Comparison of ENCODE assay signal across 11 mouse cellular contexts in the genomic region with DNA sequence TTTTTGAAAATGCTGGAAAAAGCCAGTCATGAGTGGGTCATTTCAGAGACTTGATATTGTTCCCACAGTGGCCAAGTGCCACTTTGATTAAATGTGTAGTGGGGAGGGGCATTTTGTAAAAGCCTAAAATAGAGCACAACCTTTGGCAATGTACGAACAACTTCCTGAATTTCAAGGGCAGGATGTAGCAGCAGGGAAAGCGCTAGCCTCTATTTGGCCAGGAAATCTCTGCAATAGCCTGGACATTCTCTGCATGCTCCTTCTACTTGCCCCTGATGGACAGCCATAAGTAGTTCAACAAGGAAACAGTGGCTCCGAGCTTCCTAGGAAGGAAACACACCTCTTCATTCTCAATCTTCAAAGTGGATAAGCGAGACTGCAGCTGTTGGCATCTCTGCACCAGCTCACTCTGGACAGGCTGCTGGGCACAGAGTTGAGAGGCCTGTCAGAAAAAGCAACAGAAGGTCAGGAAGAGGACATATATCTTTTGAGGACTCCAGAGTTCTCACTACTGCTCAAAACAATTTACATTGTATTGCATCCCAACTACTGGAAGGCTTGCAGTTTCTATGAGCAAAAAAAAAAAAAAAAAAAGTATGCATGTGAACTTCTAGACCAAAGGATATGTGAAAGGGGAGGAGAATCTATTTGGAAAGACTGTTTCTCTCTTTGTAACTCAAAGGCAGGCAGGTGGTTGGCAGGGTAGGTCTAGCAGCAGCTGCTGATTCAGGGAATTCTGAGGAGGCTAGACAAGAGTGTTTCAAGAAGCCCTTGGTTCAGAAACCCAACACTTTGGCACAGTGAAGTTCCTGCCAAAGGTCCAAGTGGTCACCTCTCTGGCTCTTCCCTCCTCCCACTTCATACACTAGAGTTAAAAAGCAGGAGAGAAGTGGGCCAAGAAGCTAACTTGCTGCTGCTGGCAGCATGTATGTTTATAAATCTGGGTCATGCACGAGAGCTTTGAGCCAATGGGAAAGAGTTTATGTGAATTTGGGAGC.
A peak's percentile ranks its signal among the peaks of the same experiment; 100 is the strongest.
DNase-seq lines count a peak whose midpoint lies in the region; ATAC-seq and TF ChIP-seq lines count a peak whose summit lies in the region.
"Had no signal": no experiment of that assay in that cellular context is flagged by ENCODE, and none has a peak within 500 bp of the region (broad histone marks: within the 10 kb centered on the region; RNA-seq: fewer than 3 reads in every experiment).

No protein-coding gene starts in this region.

- H3K9ac ChIP-seq in heart, embryonic 14.5 days (ENCODE audit: low read length) = no peak overlapping the region
- H3K9ac ChIP-seq: liver, embryonic 14.5 days had no signal

- peaks cover 47% of the 10 kb centered on the region for H3K36me3 ChIP-seq in heart, embryonic 14.5 days (ENCODE audit: control insufficient read depth, insufficient read depth, low read length)

- 16% methylated on average over 5 of the region's 5 CpGs for WGBS in heart, embryonic 14.5 days
- WGBS in lung, adult 2 months = 18% methylated on average over 5 of the region's 5 CpGs

- H3K4me3 ChIP-seq in heart, embryonic 14.5 days (ENCODE audit: control insufficient read depth in 1 of 2, insufficient read depth in 1 of 2, low read depth in 1 of 2, low read length in 2 of 2) = no peak overlapping the region
- no peak overlapping the region for H3K4me3 ChIP-seq in lung, adult 2 months (replicated peaks; ENCODE audit: extremely low read depth, low read depth, low read length)

- peak; percentile 20 for DNase-seq in adrenal gland, adult 8-10 months
- peak; percentile 28 for DNase-seq in adrenal gland, postnatal 14 days
- peak; percentile 36 for DNase-seq in lung, adult 2 months
- DNase-seq in embryo, embryonic 10.5 days (ENCODE audit: low spot score) = no peak
- no peak for DNase-seq in embryo, embryonic 10 days (ENCODE audit: low spot score)
- DNase-seq in thymus, postnatal 4 days = no peak

- no peaks in the 10 kb centered on the region for H3K9me3 ChIP-seq in heart, embryonic 14.5 days (ENCODE audit: control insufficient read depth, low read length)

- ATAC-seq in heart, embryonic 14.5 days (ENCODE audit: insufficient number of reproducible peaks, insufficient read depth, low FRiP score, low read depth) = peak; percentile 69
- ATAC-seq: activated CD4-positive, CD25-positive, alpha-beta regulatory T cell, adult 4 months; inflammation-experienced regulatory T-cells, adult 6 months; midbrain, embryonic 16.5 days had no signal

- TF ChIP-seq CTCF in lung, adult 2 months (IDR thresholded peaks at IDR 0.05; ENCODE audit: insufficient read depth, low read length) = no peak

- H3K4me2 ChIP-seq in heart, embryonic 14.5 days (ENCODE audit: low read length) = no peak overlapping the region; the same call in 1 of the 2 replicates

- peak overlapping the region; percentile 72 to 82 for H3K27ac ChIP-seq in heart, embryonic 14.5 days (replicated peaks in 1 of 2; ENCODE audit: control insufficient read depth in 1 of 2, insufficient read depth in 1 of 2, low read depth in 2 of 2, low read length in 2 of 2)
- H3K27ac ChIP-seq: liver, embryonic 14.5 days had no signal

- no peaks in the 10 kb centered on the region for H3K27me3 ChIP-seq in heart, embryonic 14.5 days (ENCODE audit: control insufficient read depth, insufficient read depth, low read length)

- no peak for TF ChIP-seq POLR2A in lung, adult 2 months (IDR thresholded peaks at IDR 0.05; ENCODE audit: borderline replicate concordance, extremely low read depth, low read depth, low read length)

- peaks cover 17 to 32% of the 10 kb centered on the region in 2 experiments for H3K4me1 ChIP-seq in heart, embryonic 14.5 days (ENCODE audit: control insufficient read depth in 2 of 2, insufficient read depth in 2 of 2, low read length in 2 of 2)
- peaks cover 19% of the 10 kb centered on the region for H3K4me1 ChIP-seq in lung, adult 2 months (ENCODE audit: control insufficient read depth, insufficient read depth, low read length)

Comparison
In these comparisons a context has a peak if more than half of its experiments do, and no peak if none do; other contexts are left out.
1. DNase-seq: peak in adrenal gland, adult 8-10 months (single experiment), adrenal gland, postnatal 14 days (single experiment) and lung, adult 2 months (single experiment); none in embryo, embryonic 10.5 days (single experiment), embryo, embryonic 10 days (single experiment) and thymus, postnatal 4 days (single experiment).